Mouse (Mus musculus) lung, postnatal 0 days (tissue): ENCODE measurements at regions not wholly inside any gene's neighbourhood (a gene's known extent, or its start where the extent isn't known, plus 50 kb on each side); places are given as distances from the start of the nearest gene placed in this dataset.

Experiments
- CTCF ChIP-seq: IDR thresholded peaks from 2 replicates; pipeline ENCODE4 v1.5.1; 2016; ENCODE audit warnings: antibody characterized with exemption, mild to moderate bottlenecking
- EP300 ChIP-seq: IDR thresholded peaks from 2 replicates; pipeline ENCODE4 v1.6.1; 2016; ENCODE audit warnings: antibody characterized with exemption, mild to moderate bottlenecking, control low read depth

- TF ChIP-seq CTCF: no peak
- TF ChIP-seq EP300: no peak
These were observed 78.5 kb upstream of the Med14 start for GRCm38 (mm10) chrX:12840160-12841020.
